Mouse (Mus musculus): ENCODE data around the gene Fgfr2. TPM values are rescaled to one million over a fixed set of nuclear protein-coding genes. Genes with fewer than 3 reads are reported as not detected.

Fgfr2 gene
- polyA plus RNA-seq, 1 experiment, result 52.3 TPM

DNA sequence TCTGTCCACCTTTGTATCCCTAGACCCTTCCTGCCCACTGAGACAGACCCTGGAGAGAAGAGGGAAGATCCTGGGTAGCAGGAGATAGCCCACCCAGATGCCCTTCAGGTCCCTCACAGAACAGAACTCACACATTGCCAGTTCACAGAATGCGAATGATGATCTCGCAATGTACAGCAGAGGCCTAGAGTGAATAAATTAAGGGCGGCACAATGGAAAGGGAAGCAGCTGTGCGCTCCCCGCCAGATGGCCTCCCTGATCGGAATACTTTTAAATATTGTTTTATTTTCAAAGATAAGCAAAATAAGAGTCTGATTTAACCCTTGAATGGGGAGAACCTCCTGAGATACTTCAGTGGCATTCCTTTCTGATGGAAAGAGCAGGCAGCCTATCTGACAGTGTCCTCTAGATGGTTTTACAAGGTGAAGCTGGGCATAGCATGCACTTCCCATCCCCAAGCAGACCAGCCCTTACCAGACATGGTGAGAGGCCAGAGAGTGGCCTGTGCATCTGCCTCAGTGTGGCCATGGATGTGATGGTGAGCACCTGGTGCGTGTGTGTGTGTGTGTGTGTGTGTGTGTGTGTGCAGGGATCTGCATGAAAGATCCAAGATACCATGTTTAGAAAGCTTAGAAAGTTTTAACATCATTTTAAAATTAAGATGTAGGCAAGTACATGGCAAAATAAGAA lies 839.0 kb downstream of the Fgfr2 start:
- peak; percentile 85 for DNase-seq (ENCODE audit: low read depth)
- TF ChIP-seq POLR2A (IDR thresholded peaks at IDR 0.05; ENCODE audit: borderline replicate concordance, extremely low read depth, insufficient read depth, insufficient read length, poor library complexity, severe bottlenecking), result no peak
- TF ChIP-seq CTCF (IDR thresholded peaks at IDR 0.05; ENCODE audit: borderline replicate concordance, extremely low read depth, insufficient read depth, insufficient read length), result no peak

DNA sequence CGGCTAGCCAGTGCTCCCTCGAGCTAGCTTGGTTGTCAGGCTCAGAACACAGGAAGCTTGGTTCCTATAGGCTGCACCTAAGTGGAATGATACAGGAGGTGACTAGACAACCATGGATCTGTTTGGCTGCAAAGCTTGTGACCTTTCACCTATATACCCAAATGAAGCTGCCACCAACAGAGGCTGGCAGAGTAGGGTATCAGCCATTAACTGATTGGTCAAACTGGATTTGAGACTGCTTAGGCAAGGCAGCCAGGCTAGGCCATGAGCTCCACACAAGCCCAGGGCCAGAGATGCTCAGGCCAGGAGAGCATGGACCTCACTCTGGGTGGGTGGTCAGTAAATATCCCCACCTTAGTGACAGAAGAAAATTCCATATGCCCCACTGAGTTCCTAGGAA lies 840.6 kb downstream of the Fgfr2 start:
- TF ChIP-seq CTCF (IDR thresholded peaks at IDR 0.05; ENCODE audit: borderline replicate concordance, extremely low read depth, insufficient read depth, insufficient read length) (no peak), POLR2A (IDR thresholded peaks at IDR 0.05; ENCODE audit: borderline replicate concordance, extremely low read depth, insufficient read depth, insufficient read length, poor library complexity, severe bottlenecking) (no peak)
- no peak for DNase-seq (ENCODE audit: low read depth)

DNA sequence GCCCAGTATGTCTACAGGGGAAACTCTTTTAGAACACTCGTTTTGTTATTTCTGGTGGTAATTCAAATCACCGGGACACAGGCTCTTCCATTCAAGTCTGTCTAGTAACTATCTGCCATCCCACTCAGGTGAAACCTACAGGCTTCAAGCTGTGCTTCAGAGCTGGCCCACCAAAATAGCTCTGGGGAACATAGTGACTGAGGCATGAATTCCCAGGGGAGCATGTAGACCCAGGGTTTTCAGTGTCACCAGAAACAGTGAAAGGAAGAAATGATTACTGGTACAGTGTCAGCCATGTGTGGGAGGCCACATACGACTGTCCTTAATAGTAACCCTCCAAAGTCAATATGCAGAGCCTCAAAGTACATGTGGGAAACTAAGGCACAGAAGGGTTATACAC lies 841.0 kb downstream of the Fgfr2 start:
- DNase-seq (ENCODE audit: low read depth), result no peak

DNA sequence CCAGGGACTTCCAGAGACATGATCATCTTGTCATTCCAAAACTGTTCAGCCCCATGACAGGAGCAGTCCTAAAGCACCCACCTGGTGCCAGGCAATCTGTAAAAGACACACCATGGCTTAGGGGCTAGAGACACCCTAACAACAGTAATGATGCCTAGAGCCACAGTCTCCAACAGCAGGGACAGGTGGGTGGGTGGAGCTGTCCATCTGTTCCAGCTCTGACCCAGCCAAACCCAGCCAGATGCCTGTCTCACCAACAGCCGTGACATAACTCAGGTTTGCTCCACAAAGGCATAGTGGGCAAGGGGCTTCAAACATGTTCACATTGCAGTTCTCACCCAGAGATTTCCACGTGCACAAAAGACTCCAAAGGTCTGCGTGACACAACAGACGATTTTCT lies 841.4 kb downstream of the Fgfr2 start:
- DNase-seq (ENCODE audit: low read depth), result peak; percentile 83

More for the DNA sequence above, 841.0 kb downstream of the Fgfr2 start:
- TF ChIP-seq POLR2A (IDR thresholded peaks at IDR 0.05; ENCODE audit: borderline replicate concordance, extremely low read depth, insufficient read depth, insufficient read length, poor library complexity, severe bottlenecking) (no peak), CTCF (IDR thresholded peaks at IDR 0.05; ENCODE audit: borderline replicate concordance, extremely low read depth, insufficient read depth, insufficient read length) (no peak)

DNA sequence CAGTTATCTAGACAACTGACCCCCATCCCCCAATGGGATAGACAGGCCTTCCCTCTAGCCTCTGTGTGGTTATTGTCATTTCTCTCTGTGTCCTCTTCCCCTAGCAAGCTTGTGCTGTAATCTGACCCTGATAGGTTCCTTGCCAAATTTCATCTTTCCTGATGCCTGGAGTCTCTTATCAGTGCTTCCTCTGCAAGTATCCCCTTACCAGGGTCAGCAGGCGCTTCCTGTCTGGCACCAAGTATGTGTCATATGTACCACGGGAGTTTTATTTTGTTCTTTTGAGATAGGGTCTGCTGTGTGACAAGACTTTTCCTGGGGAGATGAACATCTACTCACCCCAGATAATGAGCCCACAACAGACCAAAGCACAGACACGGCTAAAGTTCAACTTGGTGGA lies 844.5 kb downstream of the Fgfr2 start:
- TF ChIP-seq POLR2A (IDR thresholded peaks at IDR 0.05; ENCODE audit: borderline replicate concordance, extremely low read depth, insufficient read depth, insufficient read length, poor library complexity, severe bottlenecking), result no peak
- DNase-seq (ENCODE audit: low read depth), result no peak

More for the DNA sequence above, 841.4 kb downstream of the Fgfr2 start:
- TF ChIP-seq CTCF (IDR thresholded peaks at IDR 0.05; ENCODE audit: borderline replicate concordance, extremely low read depth, insufficient read depth, insufficient read length) (no peak), POLR2A (IDR thresholded peaks at IDR 0.05; ENCODE audit: borderline replicate concordance, extremely low read depth, insufficient read depth, insufficient read length, poor library complexity, severe bottlenecking) (no peak)

DNA sequence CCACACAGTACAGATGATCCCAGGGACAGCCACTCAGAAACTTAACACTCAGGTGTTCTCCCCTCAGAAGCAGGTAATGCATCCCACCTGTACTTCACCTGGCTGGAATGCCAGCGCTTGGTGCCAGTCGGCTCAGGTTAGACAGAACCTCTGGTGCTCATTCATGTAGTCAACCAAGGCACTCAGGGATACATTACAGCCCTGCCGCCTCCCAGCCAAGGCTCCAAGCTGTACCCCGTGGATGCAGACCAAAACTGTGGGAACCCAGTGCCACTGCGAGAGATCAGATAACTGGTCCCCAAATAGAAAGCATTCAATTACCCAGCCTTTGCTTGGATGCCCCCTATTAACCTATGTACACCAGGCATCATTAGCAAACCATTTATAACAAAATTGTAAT lies 846.9 kb downstream of the Fgfr2 start:
- peak; percentile 51 for DNase-seq (ENCODE audit: low read depth)
- TF ChIP-seq POLR2A (IDR thresholded peaks at IDR 0.05; ENCODE audit: borderline replicate concordance, extremely low read depth, insufficient read depth, insufficient read length, poor library complexity, severe bottlenecking), result no peak
- TF ChIP-seq CTCF (IDR thresholded peaks at IDR 0.05; ENCODE audit: borderline replicate concordance, extremely low read depth, insufficient read depth, insufficient read length), result no peak

DNA sequence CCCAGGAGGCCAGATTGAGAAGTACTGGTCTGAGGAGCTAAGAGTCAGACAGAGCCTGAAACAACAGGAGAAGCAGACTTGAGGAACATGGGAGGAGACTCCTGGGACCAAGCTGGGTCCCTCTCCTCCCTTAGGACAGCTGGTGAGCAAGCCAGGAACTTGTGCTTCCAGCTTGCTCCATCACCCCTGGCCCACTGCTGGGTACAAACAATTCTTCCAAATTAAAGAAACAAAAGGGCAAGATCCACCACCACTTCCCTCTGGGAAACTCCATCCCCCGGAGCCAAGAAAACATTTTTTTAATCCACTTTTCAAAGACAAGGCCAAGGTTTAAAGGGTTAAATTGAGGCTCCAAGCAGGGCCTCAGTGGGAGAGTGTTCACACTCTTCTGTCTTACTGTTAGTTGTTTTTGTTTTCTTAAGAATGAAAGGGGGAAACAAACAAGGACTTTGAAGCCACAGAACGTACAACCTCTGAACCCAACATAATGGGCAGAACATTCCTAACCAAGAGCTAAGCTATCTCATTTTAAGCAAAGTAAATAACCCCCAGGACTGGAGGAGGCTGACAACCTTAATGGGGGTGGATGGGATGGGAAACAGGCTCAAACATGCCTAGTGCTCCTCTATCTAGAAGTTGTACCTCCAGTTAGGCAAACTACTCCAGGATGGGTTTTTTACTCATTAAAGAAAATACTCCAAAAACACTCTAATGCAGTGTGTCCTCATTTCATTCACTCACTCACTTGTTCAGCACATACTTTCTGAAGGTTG lies 849.2 kb downstream of the Fgfr2 start:
- DNase-seq (ENCODE audit: low read depth), result no peak
- TF ChIP-seq POLR2A (IDR thresholded peaks at IDR 0.05; ENCODE audit: borderline replicate concordance, extremely low read depth, insufficient read depth, insufficient read length, poor library complexity, severe bottlenecking) (no peak), CTCF (IDR thresholded peaks at IDR 0.05; ENCODE audit: borderline replicate concordance, extremely low read depth, insufficient read depth, insufficient read length) (no peak)

DNA sequence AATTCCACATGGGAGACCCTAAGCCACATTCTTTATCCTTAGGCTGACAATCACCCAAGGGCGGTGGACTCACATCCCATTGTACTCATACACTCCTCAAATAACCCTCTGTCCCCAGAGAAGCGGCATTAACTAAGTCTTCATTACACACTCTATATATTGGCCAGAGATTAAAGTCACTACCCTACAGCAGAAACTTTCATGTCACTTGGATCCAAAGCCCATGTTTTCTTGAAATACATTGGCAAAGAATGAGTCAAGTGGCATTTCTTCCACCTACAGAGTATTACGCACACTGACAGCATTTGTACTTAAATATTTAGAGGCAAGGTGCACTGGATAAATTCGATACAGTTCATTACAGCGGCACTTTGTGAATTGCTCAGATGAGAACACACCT lies 850.2 kb downstream of the Fgfr2 start:
- no peak for TF ChIP-seq CTCF (IDR thresholded peaks at IDR 0.05; ENCODE audit: borderline replicate concordance, extremely low read depth, insufficient read depth, insufficient read length)
- no peak for TF ChIP-seq POLR2A (IDR thresholded peaks at IDR 0.05; ENCODE audit: borderline replicate concordance, extremely low read depth, insufficient read depth, insufficient read length, poor library complexity, severe bottlenecking)
- no peak for DNase-seq (ENCODE audit: low read depth)

DNA sequence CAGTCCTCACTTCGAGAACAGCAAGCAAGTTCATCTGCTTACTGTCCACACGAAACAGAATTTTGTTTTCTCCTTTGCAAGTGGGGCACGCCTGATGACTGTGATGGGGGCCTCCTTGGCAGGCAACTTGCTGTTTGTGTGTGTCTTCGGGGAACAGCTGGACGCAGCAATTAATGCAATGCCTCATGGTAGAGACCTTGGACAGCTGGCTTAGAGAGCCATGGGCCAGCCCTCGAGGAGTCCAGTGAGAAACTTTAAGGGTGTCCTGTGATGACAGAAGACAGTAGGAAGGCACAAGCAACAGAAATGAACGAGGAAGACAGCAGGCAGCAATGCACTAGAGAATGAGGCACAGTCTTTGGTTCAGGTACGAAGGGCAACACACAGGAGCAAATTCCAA lies 852.8 kb downstream of the Fgfr2 start:
- TF ChIP-seq POLR2A (IDR thresholded peaks at IDR 0.05; ENCODE audit: borderline replicate concordance, extremely low read depth, insufficient read depth, insufficient read length, poor library complexity, severe bottlenecking) (no peak), CTCF (IDR thresholded peaks at IDR 0.05; ENCODE audit: borderline replicate concordance, extremely low read depth, insufficient read depth, insufficient read length) (no peak)

DNA sequence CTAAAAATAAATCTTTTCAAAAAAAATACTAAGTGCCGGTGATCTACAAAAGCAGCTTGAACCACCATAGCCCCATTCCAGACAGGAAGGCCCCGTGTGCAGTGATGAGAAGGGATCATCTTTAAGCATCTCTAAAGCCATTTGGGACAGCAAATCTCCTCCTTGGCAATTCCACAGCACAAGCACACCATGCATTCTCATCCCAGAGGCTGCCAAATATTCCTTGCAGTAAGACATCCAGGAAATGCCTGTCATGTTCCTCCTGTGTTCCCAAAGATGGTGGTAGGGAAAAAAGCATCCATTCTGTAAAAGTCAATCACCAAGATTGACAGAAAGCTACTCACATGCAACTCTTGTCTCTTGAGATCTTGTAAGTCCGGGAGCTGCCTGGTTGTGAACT lies 853.5 kb downstream of the Fgfr2 start:
- no peak for DNase-seq (ENCODE audit: low read depth)
- no peak for TF ChIP-seq POLR2A (IDR thresholded peaks at IDR 0.05; ENCODE audit: borderline replicate concordance, extremely low read depth, insufficient read depth, insufficient read length, poor library complexity, severe bottlenecking)

More for the DNA sequence above, 852.8 kb downstream of the Fgfr2 start:
- no peak for DNase-seq (ENCODE audit: low read depth)

DNA sequence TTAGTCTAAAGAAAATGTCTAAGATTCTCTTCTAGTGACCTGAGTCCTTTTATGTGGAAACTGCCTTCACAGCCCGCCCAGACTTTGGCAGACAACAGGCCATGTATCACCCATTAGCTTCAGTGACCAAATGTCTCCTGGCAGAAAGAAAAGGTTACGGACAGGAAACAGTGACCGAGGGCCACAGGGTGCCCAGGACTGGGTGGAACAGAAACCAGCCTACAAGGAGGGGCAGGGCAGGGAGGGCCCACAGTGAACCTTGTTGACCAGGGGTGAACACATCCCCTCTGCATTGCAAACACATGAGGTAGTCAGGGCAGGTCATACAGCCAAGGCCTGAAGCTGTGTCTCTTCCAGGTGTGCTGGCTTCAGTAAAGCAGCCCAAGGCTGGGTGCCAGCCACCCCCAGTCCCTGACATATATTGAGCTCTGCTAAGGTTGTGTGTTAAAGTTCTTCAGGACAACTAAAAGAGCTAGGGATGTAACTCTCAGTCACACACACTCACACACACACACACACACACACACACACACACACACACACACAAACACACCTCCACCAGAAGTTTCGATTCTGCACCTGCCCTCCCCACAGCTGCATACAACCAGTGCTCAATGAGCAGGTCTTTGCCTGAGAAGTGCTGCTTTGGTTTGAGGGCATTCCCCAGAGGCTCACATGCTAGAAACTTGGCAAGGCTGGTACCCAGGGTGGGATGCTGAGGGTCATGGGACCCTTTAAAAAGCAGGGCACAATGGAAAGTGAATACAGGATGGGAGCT lies 855.2 kb downstream of the Fgfr2 start:
- TF ChIP-seq CTCF (IDR thresholded peaks at IDR 0.05; ENCODE audit: borderline replicate concordance, extremely low read depth, insufficient read depth, insufficient read length), result no peak
- no peak for TF ChIP-seq POLR2A (IDR thresholded peaks at IDR 0.05; ENCODE audit: borderline replicate concordance, extremely low read depth, insufficient read depth, insufficient read length, poor library complexity, severe bottlenecking)
- no peak for DNase-seq (ENCODE audit: low read depth)

All from brain, embryonic 14.5 days (tissue).